Mouse (Mus musculus): ENCODE measurements at regions not wholly inside any gene's neighbourhood (a gene's known extent, or its start where the extent isn't known, plus 50 kb on each side); places are given as distances from the start of the nearest gene placed in this dataset.

DNA sequence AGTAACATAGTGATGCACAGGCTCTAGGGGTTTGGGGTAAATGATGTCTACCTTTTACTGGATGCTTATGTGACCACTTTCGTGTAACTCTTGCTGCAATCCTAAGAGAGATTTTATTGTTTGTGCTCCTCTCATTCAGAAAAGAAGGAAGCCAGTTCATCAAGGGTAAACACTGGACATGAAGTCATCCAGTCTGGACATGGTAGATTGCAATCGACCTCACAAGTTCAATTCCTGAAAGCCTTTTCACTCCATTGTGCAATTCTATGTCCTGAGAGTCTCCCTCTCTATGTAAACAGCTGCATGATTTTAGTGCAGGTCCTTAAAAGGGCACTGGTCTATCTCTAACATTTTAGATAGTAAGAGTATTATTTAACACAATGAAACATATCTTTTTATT, 73.5 kb upstream of the Gm16223 start:
- DNase-seq, result no peak

DNA sequence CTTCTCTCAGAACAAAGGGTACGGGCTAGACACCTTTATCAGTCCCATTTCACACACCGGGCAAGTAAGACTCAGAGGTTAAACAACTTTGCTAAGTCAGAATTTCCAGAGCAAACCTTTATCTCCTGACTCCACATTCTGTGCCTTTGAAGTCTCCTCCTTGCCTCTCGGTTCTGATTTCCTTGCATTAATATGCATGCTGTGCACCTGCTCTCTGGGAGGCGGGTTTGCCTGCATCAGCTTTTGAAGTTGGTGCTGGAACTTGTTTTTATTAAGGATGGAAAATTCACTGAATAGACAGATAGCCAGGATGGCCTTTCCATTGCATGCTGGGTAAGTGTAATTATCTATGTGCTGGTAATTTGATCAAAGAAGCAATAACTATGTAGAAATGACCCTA, 84.2 kb upstream of the Gm16223 start:
- no peak for DNase-seq

DNA sequence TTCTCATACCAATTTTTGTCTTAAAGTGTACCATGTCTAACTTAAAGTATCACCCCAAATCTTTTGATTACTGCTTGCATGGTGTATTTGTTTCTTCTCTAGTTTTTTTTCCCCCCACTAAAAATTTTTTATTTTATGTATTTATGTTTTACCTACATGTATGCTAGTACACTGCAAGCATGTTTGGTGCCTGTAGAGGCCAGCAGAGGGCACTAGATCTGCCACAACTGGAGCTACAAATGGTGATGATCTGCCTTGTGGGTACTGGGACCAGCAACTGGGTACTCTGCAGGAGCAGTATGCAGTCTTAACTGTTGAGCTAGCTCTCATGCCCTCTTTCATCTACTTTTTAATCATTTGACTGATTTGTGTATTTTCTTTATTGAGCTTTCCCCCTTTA, 92.2 kb upstream of the Gm16223 start:
- DNase-seq, result no peak

DNA sequence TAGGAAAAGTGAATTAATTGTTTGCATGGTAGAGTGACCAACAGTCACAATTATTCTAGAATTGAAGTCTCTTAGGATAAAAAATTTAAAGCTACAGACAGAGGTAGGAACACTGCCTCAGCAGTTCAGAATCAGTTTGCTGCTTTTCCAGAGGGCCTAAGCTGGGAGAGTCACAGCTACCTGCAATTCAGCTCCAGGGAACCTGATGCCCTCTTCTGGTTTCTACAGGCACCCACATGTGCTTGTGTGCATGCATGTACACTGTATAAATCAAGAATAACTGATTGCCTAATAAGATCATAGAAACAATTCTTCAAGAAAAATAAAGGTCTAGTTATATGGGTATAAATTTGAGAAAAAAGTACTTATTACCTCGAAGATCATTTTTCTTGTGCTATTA, 96.6 kb upstream of the Gm16223 start:
- no peak for DNase-seq

DNA sequence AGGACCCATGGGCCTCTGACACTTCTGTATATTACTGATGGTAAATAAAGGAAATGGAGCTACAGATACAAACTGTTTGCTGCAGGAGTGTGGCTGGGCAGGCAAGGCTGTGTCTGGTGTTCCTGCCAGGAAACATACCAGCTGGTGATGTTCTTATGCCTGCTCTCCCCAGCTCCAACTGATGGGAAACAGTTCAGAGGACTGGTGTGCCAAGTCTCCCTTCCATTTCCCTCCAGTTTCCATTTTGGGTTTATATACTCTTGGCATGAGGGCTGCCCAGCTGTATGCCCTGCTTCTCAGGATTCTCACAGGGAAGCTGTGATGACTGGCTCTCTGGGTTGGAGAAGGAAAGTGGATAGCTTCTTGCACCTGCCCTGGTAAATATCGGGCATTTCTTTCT, 100.8 kb upstream of the Gm16223 start:
- DNase-seq, result no peak

DNA sequence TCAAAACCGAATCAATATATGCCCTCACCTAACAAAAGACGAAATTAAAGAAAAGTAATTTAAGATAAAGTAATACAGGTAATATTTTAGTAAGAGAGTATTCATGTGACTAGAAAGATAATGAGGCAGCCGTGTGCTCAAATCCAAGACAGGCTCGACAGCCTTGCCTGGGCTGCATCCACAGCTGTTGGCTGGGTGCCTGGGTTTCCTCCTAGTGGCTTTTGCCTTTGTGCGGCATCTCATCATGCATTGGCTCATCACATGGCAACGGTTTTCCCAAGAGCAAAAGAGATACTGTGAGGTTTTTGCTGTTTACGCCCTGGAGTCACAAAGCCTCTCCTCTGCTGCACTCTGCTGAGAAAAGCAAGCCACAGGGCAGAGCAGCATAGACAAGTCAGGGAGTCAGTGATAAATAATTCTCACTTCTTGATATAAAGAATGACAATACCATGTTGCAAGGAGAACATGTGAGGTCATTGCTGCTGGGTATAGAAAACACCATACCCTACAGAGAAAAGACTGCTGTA, 103.1 kb upstream of the Bod1l start:
- DNase-seq, result no peak

DNA sequence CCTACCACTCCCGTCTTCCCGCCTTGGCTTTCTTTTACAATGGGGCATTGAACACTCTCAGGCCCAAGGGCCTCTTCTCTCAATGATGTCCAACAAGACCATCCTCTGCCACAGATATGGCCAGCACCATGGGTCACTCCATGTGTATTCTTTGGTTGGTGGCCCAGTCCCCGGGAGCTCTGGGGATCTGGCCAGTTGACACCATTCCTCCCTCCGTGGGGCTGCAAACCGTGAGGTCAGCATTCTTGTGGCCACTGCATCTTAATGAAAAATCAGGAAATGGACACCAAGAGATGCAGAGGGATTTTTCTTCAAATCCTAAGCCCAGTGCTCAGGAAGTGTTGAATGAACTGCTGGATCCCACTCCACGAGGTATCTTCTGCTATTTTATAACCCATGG, 99.3 kb upstream of the Bod1l start:
- no peak for DNase-seq

DNA sequence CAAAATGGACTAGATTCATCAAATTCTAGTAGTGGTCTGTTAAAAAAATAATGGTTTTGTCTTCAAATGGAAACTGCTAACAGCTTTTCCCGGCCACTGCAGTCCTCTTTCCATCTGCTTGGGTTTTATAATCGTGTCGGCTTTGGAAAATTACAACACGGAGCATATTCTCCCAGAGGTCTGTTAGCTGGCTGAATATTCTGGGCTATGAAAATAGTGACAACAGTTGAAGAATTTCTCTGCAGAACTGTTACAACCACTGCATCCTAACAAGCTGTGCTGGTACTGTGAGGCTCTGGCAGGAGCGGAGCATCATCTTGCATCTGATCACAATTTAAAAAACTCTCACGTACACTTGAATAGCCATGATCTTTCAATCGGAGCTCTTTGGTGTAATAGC, 98.0 kb upstream of the Bod1l start:
- no peak for DNase-seq

DNA sequence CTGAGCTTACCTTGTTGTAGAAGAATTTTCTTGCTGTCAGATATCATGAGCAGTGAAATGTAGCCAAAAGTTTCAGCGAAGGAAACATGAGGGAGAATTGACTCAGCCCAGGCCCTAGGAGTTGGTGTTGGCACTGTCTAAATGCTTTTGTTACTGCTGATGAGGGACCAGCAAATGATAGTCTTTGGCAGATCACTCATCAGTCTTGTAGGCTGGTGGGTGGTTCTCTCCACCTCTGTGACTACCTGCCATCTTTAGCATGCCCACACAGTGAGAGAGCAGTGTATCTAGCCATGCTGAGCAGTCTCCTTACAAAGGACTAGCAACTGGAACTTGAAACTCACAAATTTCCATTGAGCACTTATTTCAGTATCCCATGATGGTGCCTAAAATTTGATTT, 97.1 kb upstream of the Bod1l start:
- no peak for DNase-seq

DNA sequence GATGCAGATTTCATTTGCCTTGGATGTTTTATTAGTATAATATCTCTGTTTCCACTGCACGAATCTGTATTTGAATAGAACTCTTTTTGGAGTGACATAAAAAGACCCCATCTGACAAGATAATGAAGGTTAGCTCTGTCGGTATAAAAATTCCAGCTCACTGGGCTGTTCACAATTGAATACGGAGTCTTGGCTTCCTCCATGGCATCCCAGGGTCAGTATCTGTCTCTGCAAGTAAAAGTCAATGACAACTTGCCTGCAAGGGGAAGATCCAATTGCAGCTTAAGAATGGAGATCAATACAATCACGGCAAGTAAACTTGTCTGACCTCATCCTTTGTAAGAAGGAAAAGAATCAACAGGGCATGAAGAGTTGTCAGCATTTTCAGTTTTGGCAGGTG, 95.6 kb upstream of the Bod1l start:
- DNase-seq, result no peak

DNA sequence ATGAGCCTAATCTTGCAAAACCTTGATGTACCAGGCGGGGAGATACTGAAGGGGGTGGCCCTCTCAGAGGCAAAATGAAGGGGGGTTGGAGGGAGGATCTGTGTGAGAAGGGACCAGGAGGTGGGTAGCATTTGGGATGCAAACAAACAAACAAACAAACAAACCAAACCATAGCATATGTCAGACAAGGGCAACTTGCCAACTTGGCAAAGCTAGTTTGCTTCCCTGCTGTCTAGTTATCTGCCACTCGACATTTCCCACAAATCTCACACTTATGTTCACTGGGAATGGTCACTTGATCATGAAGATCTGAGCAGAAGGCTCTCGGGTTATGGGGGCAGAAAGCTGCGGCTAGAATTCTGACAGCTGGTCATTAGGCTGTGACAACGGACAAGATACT, 65.9 kb upstream of the Bod1l start:
- no peak for DNase-seq

DNA sequence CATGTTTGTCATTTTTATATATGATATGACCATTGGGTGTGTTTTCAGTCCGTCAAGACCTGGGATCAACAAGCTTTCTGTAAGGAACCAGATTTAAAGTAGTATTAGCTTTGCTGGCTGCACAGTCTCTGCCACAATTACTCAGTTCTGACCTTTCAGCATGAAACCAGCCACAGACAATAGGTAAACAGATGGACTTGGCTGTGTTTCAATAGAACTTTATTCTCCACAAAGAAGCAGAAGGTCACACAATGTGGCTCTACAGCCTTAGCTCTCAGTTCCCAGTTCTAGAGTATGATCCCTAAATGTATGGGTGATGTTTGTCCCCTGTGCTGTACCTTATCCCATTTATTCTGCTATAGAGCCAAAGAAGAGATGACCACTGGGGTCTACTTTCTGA, 63.6 kb upstream of the Bod1l start:
- DNase-seq, result no peak

DNA sequence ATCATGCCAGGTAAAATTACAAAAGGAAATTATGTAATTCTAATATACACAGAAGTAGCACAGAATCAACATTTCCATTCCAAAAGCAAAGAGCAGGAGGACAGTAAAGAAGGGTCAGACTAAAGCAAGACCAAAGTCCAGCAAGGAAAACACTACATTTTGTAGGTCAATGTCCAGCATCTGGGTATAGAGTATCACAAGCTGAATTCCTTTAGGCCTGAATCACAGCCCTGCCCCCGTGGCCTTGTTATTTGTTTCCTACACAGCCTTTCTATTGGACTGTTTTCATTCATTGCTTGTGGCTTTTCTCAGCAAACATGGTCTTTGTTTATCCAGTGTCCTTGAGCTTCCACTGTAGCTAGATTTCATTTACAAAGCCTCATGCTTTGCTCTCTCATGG, 60.4 kb upstream of the Bod1l start:
- DNase-seq, result no peak

DNA sequence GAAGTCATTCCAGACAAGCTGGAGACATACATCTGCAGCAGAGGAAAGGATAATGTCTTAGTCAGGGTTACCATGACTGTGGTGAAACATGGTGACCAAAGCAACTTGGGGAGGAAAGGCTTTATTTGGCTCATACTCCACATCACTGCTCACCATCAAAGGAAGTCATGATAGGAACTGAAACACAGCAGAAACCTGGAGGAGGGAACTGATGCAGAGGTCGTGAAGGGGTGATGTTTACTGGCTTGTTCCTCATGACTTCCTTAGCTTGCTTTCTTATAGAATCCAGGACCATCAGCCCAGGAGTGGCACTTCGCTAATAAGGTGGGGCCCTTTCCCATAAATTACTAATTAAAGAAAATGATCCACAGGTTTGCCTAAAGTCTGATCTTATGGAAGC, 55.1 kb upstream of the Bod1l start:
- peak in 1 of 2 experiments; percentile 18 for DNase-seq

DNA sequence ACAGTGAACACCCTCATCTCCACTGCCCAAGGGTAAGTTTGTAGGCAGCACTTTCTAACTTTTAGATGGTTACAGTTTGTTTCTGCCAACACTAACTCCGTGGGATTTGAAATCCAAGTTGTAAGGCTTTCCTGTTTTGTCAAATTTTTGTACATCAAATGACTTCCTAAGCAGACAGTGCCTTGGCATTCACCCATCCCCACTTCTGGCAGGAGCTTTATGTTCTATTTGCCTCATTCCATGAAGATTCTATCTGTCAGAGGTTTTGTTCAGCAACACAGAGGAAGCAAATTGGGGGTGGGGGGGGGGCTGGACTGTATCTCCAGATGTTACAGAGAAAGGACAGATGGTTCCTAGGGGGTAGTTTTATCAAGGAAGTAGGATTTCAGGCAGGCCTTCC, 54.6 kb upstream of the Bod1l start:
- peak in 1 of 2 experiments; percentile 4 for DNase-seq
